Mouse (Mus musculus) liver (tissue): Measurements from ENCODE around the gene Usp16.
"Not testable (repeated sequence)": the region's sequence is repeated elsewhere in the genome, so short reads cannot be mapped to it uniquely, and the experiment has no call there.

Experiments
- DNase-seq: peaks from one replicate; pipeline ENCODE4 v3.0.0-alpha.2; 2020; ENCODE audit warnings: mixed read lengths

Gene Usp16

DNA sequence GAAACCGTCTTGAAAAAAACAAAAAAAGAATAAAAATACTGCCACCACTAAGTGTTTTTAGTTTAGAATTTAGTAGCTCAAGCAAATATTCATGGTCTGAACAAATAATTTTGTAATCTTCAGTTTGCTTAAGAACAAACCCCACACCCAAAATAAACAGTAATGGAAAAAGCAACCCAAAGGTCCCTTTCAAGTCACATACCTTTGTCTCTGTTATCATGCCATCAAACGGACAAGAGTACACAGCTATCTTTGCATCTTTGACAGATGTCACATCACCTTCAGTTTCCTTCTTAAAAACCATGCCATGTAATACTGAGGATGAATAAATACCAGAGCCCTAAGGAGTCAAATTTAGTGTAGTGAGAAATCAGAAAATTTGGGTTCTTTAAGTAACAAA lies 34.1 kb downstream of the Usp16 start:
- DNase-seq: no peak

DNA sequence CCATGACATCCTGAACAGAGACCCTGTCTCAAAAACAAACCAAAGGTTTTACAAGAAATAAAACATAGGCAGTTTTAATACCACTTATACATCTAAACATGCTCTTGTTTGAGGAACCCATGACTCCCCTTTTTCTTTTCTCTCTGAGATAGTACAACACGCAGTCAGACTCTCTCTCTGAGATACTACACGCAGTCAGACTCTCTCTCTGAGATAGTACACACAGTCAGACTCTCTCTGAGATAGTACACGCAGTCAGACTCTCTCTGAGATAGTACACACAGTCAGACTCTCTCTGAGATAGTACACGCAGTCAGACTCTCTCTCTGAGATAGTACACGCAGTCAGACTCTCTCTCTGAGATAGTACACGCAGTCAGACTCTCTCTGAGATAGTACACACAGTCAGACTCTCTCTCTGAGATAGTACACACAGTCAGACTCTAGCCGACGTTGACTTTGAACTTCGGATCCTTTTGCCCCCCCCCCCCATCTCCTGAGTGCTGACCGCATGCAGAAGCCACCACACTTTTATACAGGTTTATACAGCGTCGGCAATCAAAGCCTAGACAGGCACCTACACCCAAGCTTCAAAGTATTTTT lies 37.8 kb downstream of the Usp16 start:
- not testable (repeated sequence) for DNase-seq

DNA sequence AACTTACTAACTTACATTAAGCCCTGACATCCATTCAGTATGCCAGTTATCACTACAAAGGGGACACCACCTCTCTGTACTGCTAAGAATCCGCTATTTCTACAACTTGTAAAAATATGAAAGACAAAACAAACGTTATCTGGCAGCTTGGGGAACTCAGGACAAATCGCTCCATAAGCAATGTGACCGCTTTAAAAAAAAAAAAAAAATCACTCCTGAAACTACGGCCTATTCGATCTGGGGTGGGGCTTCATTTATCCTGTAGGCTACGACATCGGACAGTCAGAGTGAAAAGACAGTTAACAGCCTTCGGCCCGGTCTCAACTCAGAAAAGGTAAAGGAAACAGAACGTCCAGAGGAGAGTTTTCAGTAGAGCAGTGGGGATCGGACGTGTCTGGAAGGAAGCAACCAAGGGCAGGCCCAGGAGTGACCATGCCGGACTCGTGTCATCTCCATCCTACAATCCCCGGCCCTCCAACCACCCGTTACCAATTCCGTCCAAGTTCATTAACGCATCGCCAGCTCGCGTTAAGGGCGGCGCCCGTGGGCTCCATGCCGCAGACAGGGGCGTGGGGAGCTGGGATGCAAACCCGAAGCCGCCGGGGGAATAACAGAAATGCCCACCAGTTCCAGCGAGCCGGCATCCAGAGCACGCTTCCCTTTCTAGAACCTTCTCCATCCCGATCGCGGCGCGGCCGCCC lies 40.6 kb downstream of the Usp16 start:
- DNase-seq: no peak

DNA sequence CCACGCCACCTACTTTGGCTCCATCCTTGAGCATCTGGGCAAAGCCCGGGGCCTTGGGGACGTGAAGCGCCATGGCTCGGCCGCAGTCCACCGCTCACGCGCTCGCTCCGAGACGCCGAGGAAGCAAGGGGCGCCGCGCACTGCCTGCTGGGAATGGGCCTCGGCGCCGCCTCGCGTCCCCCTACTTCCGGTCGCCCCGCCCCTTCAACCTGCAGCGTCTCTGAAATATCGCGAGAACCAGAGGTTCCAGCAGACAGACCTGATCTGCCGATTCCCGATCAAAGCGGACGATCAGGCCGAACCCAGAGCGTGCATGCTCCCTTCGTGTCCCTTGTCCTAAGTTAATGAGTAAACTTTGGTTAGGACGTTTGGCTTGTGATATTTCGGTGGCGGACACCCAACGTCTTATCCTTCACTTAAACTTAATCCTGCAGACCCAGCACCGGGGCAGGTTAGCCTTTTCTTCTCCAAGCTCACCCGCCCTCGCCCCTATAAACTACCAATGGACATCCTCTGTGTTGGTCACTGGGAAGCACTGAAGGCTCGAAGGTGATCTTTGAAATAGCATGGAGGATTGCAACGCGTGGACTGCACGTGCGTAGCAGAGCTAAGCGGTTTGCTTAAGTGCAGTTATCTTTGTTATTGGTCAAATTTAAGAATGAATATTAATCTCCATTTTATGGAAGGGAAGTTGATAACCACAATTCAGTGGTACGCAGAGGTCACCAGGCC lies 41.4 kb downstream of the Usp16 start, which contains the start of gene Cct8:
Gene Cct8 (minus strand): TSS at position 158 of the 732 bp plus-strand sequence.
- DNase-seq: peak; percentile 98

DNA sequence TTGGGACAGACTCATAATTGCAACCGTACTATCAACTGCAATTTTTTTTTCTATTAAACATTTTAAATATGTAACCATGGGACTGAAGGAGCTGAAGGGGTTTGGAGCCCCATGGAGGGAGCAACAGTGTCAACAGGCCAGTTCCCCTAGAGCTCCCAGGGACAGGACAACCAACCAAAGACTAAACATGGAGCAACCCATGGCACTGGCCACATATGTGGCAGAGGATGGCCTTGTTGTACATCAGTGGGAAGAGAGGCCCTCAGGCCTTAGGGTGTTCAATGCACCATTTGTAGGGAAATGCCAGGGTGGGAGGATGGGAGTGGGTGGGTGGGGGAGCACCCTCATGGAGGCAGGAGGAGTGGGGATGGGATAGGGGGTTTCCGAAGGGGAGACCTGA lies 42.2 kb downstream of the Usp16 start:
- DNase-seq: no peak

DNA sequence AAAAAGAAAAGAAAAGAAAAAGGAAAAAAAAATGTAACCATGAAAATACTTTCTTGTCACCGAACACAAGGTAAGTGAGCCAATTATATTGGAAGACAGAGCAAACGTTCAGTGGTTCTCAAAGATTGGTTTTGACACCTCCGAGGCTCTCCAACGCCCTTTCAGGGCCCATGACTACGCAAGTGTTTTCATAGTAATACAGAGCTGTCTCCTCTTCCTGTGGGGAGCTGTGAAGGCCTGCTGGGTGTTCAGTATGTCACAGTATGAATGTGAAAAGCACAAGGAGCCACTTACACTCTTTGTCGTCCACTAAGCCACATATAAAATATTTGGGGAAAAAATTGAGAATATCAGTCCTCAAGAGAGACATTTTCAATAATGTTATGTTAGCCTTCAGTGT lies 42.7 kb downstream of the Usp16 start:
- no peak for DNase-seq

DNA sequence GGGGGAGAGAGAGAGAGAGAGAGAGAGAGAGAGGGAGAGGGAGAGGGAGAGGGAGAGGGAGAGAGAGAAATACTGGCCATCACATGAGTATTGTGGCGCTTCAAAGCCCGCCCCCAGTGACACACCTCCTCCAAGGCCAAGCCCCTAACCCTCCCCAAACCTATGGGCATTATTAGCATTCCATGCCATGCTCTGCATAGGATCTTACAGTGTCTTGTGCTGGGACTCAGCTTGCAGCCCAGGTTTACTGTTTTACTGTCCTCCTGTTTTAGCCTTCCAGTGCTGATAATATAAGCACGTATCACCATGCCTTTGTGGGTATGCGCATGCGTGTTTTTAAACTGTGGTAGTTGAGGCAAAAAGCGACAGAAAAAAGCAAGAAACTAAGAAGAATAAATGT lies 45.1 kb downstream of the Usp16 start:
- no peak for DNase-seq

DNA sequence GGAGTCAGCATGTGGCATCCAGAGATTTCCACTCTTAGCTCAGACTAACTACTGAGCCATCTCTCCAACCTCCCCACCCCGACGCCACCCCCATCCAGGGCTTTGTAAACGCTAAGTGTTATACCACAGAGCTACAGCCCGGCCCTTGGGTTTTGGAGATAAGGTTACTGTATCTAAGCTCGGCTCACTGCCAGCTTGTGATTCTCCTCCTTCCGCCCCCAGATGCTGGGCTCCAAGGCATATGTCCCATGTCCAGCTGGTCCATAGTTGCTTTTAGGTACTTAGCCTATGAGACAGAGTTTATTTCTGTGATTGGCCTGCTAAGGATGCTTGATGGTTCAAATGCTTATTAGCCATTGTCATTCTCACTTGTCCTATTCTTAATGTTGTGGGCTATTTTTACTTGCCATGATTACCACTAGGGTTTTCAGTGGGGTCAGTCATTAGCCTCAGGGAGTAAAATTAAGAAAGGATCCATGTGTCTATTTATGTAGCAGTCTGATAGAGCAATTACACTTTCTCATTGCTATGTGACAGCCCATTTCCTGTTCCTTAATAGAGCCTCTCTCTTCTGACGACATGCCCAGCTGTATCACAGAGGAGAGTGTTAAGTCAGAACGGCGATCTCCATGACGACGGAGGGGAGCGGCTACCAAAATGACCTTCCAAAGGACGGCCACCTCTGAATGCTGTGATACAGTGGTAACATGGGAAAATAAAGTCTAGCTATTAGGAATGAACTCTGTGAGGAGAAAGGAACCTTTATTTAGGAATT lies 47.0 kb downstream of the Usp16 start:
- peak; percentile 63 for DNase-seq

DNA sequence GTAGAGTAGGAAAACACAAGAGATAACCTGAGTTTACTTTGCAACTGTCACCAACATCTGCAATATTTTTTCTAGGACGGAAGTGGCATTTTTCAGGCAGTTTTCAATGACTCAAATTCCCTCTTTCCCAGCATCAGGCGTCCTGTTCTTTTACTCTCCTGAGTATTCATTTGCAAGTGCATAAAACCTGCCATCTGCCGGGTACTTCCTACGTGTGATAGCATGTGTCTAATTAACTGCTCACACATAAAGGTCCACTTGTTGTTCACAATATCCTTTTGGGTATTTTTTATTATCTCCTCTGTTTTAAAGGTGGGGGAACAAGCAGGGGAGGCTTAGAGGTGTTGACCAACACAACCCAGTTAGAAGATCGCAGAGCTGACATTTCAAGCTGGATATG lies 57.2 kb downstream of the Usp16 start:
- no peak for DNase-seq

DNA sequence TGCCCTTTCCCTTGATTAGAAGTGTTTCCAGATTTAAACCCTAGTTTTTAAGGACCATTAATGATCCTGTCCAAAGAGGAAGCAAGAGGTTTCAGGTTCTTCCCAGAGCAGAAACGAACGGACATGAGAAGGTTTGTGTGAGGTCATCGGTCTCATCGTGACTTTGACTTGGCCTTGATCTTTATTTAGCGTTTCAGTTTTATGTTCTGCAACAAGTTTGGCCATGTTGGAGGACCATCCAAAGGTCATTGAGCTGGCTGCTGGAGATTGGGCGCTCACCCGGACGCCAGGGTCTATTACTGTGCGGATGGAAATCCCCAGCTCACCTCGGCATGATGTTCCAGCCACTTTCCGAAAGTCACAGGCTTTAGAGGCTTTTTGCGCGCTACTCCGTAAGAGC lies 57.8 kb downstream of the Usp16 start:
- no peak for DNase-seq

DNA sequence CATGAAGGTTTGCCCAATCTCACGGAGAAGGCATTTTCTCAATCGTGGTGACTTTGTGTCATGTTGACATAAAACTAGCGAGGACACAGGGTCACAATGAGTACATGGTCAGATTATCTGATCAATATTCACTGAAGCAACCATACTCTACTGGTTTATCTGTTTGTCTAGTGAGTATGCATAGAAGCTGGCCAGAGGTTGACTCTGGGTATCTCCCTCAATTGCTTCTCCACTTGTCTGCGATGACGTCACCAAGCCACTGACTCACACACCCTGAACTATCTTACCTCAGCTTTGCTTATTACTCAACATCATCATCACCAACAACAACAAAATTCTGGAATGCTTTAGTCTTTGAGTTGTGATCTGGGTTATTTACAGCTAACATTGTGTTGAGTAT lies 69.7 kb downstream of the Usp16 start:
- no peak for DNase-seq

DNA sequence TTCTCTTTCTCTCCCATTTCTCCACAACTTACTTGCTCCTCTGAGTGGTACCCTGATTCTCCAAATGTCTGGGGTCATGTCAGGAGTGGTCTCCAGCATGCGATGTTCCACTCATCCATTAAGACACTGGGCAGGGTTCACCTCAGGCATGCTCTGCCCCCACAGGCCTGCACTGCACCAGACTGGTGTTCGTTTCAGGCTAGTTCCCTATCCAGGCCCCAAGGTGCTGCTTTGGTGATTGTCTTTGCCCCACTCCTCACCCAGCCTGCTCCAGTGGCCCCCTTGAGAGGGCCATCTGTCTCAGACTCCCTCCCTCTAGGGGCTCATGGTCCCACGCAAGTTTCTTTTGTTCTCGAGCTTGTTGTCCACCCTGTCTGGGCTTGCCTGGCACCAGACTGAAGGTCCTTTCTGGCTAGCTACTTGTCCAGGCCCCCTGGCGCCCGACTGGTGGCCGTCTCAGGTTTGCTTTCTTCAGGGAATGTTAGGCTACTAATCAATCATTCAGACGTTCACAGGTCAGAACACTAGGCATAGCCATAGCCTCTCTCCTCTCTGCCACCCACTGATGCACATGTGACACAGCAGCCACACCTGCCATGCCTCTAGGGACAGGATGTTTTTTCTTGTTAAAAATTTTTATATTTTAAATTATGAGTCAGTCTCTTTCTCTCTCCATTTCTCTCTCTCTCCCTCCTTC lies 73.2 kb downstream of the Usp16 start:
- no peak for DNase-seq

DNA sequence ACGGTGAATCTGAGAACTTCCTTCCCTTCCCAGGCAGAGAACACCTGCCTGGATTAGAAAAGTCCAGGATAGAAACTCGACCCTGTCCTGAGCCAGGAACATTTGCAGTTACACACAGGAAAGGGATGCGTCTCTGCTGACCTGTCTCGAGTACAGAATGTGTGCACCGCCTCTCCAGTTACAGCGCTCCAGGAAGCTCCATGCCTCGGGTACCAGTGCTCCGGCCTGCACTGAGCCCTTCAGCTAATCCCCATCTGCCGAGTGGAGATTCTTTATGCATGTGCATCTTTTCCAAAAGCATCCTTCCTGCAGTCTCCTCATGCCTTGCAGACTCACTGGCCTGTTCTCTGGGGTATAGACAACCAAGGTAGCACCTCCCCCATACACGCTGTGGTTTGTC lies 74.3 kb downstream of the Usp16 start:
- DNase-seq: no peak
